Mouse (Mus musculus): ENCODE measurements around the gene Galntl5. TPM values are rescaled to one million over a fixed set of nuclear protein-coding genes. Genes with fewer than 3 reads are reported as not detected.
A peak's percentile ranks its signal among the peaks of the same experiment; 100 is the strongest.
"Not testable (repeated sequence)": the region's sequence is repeated elsewhere in the genome, so short reads cannot be mapped to it uniquely, and the experiment has no call there.

Gene Galntl5
- polyA plus RNA-seq, 1 experiment, result not detected

DNA sequence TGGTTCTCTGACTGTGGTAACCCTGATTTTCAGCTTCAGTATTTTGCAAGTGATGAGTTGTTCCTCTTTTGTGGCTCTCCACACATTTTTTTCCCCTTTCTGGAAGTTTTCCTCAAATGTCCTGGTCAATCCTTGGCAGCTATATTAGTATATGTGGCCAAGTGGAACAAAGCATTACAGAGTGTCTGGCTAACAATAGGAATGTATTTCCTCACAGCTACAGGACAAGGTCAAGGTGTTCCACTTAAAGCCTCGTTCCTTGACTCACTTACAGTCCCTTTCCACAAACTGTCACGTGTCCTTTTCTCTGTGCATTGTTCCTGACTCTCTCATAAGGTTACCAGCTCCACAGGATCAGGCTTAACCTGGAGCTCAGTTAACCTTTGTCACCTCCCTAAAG, 3.3 kb downstream of the Galntl5 start:
- Histone ChIP-seq H3K27ac (ENCODE audit: insufficient read depth, low read length) (no peak overlapping the region), H3K4me1 (ENCODE audit: control insufficient read depth, insufficient read depth, low read length) (no peaks in the 10 kb centered on the region), H3K4me3 (ENCODE audit: insufficient read depth, low read length) (no peak overlapping the region)
- TF ChIP-seq POLR2A (IDR thresholded peaks at IDR 0.05; ENCODE audit: extremely low read depth, insufficient read depth, low read length), result no peak
- no peak for TF ChIP-seq CTCF (IDR thresholded peaks at IDR 0.05; ENCODE audit: extremely low read depth, insufficient read depth, low read length)

DNA sequence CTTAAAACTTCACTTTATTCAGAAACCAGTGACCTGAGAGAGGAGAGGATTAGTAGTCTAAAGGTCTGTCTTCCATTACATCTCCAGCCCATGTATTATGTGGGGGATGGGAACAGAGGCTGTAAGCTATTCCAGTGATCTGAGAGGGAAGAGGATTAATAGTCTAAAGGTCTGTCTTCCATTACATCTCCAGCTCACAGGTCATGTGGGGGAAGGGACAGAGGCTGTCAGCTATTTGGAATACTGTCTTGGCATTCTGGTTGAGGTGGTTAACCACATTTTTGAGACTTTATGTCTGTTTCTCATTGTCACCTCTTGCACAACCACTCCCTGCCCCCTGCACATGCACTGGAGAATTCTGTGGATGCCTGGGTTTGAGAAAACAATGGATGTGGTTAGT, 6.5 kb downstream of the Galntl5 start:
- TF ChIP-seq POLR2A (IDR thresholded peaks at IDR 0.05; ENCODE audit: extremely low read depth, insufficient read depth, low read length), result no peak
- TF ChIP-seq CTCF (IDR thresholded peaks at IDR 0.05; ENCODE audit: extremely low read depth, insufficient read depth, low read length), result no peak
- no peak overlapping the region for H3K4me3 ChIP-seq (ENCODE audit: insufficient read depth, low read length)
- no peak overlapping the region for H3K27ac ChIP-seq (ENCODE audit: insufficient read depth, low read length)
- no peaks in the 10 kb centered on the region for H3K4me1 ChIP-seq (ENCODE audit: control insufficient read depth, insufficient read depth, low read length)

DNA sequence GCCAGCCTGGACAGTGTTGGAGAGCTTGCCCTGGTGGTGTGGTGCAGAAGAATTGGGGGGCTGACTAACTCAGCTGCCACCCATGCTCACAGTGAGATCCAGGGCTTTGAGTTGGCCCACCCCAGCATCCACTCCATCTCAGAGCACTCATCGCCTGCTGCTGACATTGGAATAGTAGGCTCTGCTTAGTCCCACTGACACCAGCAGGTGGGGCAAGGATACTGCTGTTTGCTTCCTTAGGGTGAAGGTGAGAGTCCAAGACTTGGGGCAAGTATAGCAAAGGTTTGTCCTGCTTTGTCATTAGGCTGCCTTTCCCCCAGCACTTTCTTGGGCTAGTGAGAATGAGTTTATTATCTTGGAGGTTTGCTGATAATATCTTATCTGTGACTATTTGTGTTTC, 7.5 kb downstream of the Galntl5 start:
- Histone ChIP-seq H3K4me3 (ENCODE audit: insufficient read depth, low read length) (no peak overlapping the region), H3K27ac (ENCODE audit: insufficient read depth, low read length) (no peak overlapping the region), H3K4me1 (ENCODE audit: control insufficient read depth, insufficient read depth, low read length) (no peaks in the 10 kb centered on the region)
- TF ChIP-seq POLR2A (IDR thresholded peaks at IDR 0.05; ENCODE audit: extremely low read depth, insufficient read depth, low read length), result no peak
- TF ChIP-seq CTCF (IDR thresholded peaks at IDR 0.05; ENCODE audit: extremely low read depth, insufficient read depth, low read length), result peak; percentile 40

DNA sequence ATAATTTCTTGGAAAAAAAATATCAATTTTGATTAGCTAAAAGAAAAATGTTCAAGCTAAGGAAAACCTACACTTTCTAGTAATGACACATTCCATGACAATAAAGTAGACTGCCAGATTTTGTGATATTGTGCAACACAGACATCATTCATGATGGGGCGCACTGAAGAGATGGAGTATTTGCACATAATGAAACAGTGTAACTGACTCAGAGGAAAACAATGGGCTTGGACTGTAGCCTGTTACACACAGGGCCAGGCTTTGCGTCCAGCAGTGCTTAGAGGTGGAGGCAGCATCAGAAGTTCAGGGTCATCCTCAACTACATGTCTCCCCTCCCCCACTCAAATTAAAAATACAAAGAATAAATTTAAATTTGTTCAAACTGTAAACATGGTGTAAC, 9.3 kb downstream of the Galntl5 start:
- Histone ChIP-seq H3K4me3 (ENCODE audit: insufficient read depth, low read length) (no peak overlapping the region), H3K4me1 (ENCODE audit: control insufficient read depth, insufficient read depth, low read length) (no peaks in the 10 kb centered on the region), H3K27ac (ENCODE audit: insufficient read depth, low read length) (no peak overlapping the region)
- TF ChIP-seq CTCF (IDR thresholded peaks at IDR 0.05; ENCODE audit: extremely low read depth, insufficient read depth, low read length) (no peak), POLR2A (IDR thresholded peaks at IDR 0.05; ENCODE audit: extremely low read depth, insufficient read depth, low read length) (no peak)

DNA sequence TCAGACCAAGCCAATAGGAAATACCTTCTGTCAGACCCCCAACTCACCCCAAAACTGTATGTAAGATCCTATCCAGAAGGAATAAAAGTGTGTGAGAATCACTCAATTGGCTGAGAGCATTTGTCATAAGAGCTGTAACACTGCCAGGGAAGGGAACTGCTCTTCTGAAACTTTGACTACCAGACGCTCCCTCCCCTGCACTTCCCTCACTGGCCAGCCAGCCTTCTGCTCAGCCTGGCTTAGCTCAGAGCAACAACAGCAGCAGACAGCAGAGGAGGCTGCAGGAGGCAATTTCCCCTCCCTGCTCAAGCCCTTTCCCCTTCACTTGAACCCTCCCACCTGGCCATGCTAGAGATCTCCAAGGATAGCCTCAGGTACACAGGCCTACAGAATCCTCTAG, 30.6 kb downstream of the Galntl5 start:
- H3K27ac ChIP-seq (ENCODE audit: insufficient read depth, low read length), result no peak overlapping the region
- H3K4me3 ChIP-seq (ENCODE audit: insufficient read depth, low read length), result no peak overlapping the region
- TF ChIP-seq CTCF (IDR thresholded peaks at IDR 0.05; ENCODE audit: extremely low read depth, insufficient read depth, low read length) (no peak), POLR2A (IDR thresholded peaks at IDR 0.05; ENCODE audit: extremely low read depth, insufficient read depth, low read length) (no peak)
- no peaks in the 10 kb centered on the region for H3K4me1 ChIP-seq (ENCODE audit: control insufficient read depth, insufficient read depth, low read length)

DNA sequence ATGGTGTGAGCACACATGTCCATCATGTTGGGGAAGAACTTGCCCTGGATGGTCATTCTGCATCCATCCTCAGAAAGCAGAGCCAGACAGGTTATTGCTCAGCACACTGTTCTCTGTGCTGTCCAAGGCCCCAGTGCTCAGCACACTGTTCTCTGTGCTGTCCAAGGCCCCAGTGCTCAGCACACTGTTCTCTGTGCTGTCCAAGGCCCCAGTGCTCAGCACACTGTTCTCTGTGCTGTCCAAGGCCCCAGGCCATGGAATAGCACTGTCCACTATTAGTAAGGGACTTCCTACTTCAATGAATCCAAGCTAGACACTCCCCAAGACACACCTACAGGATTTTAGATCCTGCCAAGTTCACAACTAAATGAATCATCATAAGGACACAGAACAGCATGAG, 32.0 kb downstream of the Galntl5 start:
- H3K27ac ChIP-seq (ENCODE audit: insufficient read depth, low read length); H3K4me1 ChIP-seq (ENCODE audit: control insufficient read depth, insufficient read depth, low read length); H3K4me3 ChIP-seq (ENCODE audit: insufficient read depth, low read length): not testable (repeated sequence)

DNA sequence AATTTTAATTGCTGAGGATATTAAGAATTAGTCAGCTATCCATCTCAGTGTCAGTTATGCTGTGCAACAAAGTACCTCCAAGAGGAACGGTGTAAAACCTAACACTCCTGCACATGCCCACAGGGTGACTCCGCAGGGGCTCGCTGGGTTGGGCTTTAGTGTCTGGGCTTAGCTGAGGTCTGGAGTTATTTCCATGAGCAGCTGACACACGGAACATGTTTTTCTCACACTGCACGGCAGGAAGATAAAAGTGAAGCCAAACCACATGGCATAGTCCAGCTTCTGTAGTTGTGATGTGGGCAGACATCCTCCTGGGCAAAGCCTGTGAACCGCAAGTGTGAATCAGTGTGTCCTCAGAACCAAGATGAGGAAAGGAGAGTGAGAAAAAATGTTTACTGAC, 33.7 kb downstream of the Galntl5 start:
- Histone ChIP-seq H3K27ac (ENCODE audit: insufficient read depth, low read length) (no peak overlapping the region), H3K4me3 (ENCODE audit: insufficient read depth, low read length) (no peak overlapping the region)

DNA sequence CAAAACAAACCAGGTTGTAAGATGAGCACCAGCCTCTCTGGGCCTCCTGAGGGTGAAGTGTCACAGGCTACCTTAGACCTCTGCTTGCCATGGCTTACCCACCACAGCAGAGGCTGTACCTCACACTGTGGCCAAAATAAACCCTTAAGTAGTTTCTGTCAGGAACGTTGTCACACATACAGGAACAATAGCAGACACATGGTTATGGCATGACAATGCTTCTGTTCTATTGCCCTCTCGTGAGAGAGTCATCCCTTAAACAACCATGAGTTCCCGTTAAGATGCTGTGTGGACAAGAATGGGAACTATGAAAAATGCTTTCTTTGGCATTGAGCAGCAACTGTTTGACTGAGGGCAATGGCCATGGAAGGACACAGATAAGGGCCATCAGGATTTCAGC, 40.3 kb downstream of the Galntl5 start, which contains the start of gene Galnt11:
Gene Galnt11 (plus strand): TSS at position 301 of the 400 bp plus-strand sequence.
- H3K27ac ChIP-seq (ENCODE audit: insufficient read depth, low read length), result peak within 1 kb of the TSS; percentile 94; the same call in 1 of the 2 replicates
- H3K4me1 ChIP-seq (ENCODE audit: control insufficient read depth, insufficient read depth, low read length), result peaks cover 2% of the 10 kb centered on the region; the same call in 1 of the 2 replicates
- H3K4me3 ChIP-seq (ENCODE audit: insufficient read depth, low read length), result peak within 1 kb of the TSS; percentile 50
- TF ChIP-seq POLR2A (IDR thresholded peaks at IDR 0.05; ENCODE audit: extremely low read depth, insufficient read depth, low read length) (no peak), CTCF (IDR thresholded peaks at IDR 0.05; ENCODE audit: extremely low read depth, insufficient read depth, low read length) (no peak)

More for the DNA sequence above, 33.7 kb downstream of the Galntl5 start:
- no peak for TF ChIP-seq CTCF (IDR thresholded peaks at IDR 0.05; ENCODE audit: extremely low read depth, insufficient read depth, low read length)
- TF ChIP-seq POLR2A (IDR thresholded peaks at IDR 0.05; ENCODE audit: extremely low read depth, insufficient read depth, low read length), result no peak
- H3K4me1 ChIP-seq (ENCODE audit: control insufficient read depth, insufficient read depth, low read length), result no peaks in the 10 kb centered on the region

DNA sequence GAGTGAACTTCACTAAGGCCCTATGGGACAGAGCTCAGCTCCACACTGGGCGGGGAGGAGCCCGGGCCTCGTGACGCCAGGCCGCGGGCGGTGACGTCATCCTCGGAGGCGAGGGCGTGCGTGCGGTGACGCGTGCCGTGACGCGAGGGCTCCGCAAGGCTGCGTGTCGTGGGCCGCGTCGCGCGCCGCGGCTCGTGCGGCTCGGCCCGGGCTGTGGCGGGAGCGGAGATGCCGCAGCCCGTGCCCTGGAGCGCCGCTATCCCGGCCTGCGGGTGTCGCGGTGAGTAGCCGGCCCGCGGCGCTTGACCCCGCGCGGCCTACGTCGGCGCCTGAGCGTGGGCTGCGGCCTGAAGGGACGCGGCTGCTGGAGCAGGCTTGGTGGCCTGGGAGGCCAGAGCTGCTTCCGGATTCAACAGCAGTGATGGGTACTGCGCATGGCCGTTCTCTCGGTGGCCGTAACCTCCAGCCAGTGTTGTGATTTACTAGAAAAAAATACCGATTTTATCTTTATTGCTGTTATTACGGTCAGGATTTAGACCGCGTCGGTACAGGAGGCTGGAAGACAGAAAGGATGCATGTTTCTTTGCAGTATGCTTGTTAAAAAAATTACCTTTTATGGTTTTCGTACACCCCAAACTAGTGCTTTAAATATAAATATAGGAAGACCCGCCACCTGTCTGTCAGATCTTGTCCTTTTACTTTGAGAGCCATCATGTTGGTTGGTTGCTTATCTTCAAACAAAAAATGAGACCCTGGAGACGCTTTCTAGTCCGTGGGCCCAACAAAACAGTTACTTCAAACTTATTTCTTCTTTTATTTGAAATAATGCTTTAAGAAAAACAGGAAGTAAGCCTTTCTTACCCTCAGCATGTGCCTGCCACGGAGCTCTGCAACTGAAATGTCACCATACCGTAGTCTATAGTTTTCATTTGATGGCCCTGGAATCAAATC, 41.8 kb downstream of the Galntl5 start, which contains the start of gene E130116L18Rik:
Gene E130116L18Rik (minus strand): TSS at position 402 of the 951 bp plus-strand sequence.
- TF ChIP-seq CTCF (IDR thresholded peaks at IDR 0.05; ENCODE audit: extremely low read depth, insufficient read depth, low read length) (no peak), POLR2A (IDR thresholded peaks at IDR 0.05; ENCODE audit: extremely low read depth, insufficient read depth, low read length) (peak; percentile 63; the same call in 1 of the 2 replicates)
- H3K4me3 ChIP-seq (ENCODE audit: insufficient read depth, low read length), result peak within 1 kb of the TSS; percentile 50
- peak within 1 kb of the TSS; percentile 94 for H3K27ac ChIP-seq (ENCODE audit: insufficient read depth, low read length)
- H3K4me1 ChIP-seq (ENCODE audit: control insufficient read depth, insufficient read depth, low read length), result peaks cover 2% of the 10 kb centered on the region; the same call in 1 of the 2 replicates

DNA sequence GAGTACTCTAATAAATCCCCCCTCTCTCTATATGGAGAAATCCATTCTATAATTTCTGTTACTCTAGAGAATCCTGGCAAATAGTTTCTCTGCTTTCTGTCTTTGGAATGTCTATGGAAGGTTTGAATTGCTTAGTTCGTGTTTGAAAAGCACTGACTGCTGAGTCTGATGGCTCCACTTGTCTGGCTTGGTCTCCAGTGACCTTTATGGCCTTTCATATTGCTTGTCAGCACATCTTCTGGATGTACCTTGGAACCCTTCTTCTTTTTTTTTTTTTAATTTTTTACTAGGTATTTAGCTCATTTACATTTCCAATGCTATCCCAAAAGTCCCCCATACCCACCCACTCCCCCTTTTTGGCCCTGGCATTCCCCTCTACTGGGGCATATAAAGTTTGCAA, 43.1 kb downstream of the Galntl5 start:
- not testable (repeated sequence) for H3K4me1 ChIP-seq (ENCODE audit: control insufficient read depth, insufficient read depth, low read length); H3K27ac ChIP-seq (ENCODE audit: insufficient read depth, low read length); H3K4me3 ChIP-seq (ENCODE audit: insufficient read depth, low read length)
